Mouse (Mus musculus) midbrain, embryonic 15.5 days (tissue): ENCODE data around the gene Rpa1. TPM values are rescaled to one million over a fixed set of nuclear protein-coding genes. Genes with fewer than 3 reads are reported as not detected.

Source experiments
- ATAC-seq: fragments of 200-750 bp; cut with Nextera tagmentation; replicated peaks from 2 replicates; pipeline ENCODE4 v1.8.0; 2017; ENCODE audit warnings: moderate TSS enrichment
- H3K27ac ChIP-seq: fragments of 300-500 bp; sonication (generic); 2 replicates; pipeline ENCODE4 v1.5.1; 2015; ENCODE audit warnings: mild to moderate bottlenecking, inconsistent platforms
- H3K27me3 ChIP-seq: fragments of 300-500 bp; sonication (generic); replicated peaks from 2 replicates; pipeline ENCODE4 v1.6.1; 2015; ENCODE audit warnings: inconsistent platforms
- H3K36me3 ChIP-seq: fragments of 300-500 bp; sonication (generic); replicated peaks from 2 replicates; pipeline ENCODE4 v1.6.1; 2015; ENCODE audit warnings: inconsistent platforms
- H3K4me1 ChIP-seq: fragments of 300-500 bp; sonication (generic); 2 replicates; pipeline ENCODE4 v1.6.1; 2015; ENCODE audit warnings: inconsistent platforms
- H3K4me2 ChIP-seq: fragments of 300-500 bp; sonication (generic); 2 replicates; pipeline ENCODE4 v1.6.1; 2015; ENCODE audit warnings: inconsistent platforms, mild to moderate bottlenecking, moderate library complexity
- H3K4me3 ChIP-seq: fragments of 300-500 bp; sonication (generic); 2 replicates; pipeline ENCODE4 v1.5.1; 2015; ENCODE audit warnings: mild to moderate bottlenecking, inconsistent platforms
- H3K9ac ChIP-seq: fragments of 300-500 bp; sonication (generic); 2 replicates; pipeline ENCODE4 v1.6.1; 2015; ENCODE audit warnings: mild to moderate bottlenecking, inconsistent platforms
- H3K9me3 ChIP-seq: fragments of 300-500 bp; sonication (generic); 2 replicates; pipeline ENCODE4 v1.6.1; 2016; ENCODE audit warnings: inconsistent platforms
- WGBS: fragments of 180-500 bp; shearing (Covaris S2); methylation state at CpG from one replicate; pipeline ENCODE4 v1.1.7; 2015; ENCODE audit warnings: mixed read lengths; 5-methylcytosine and 5-hydroxymethylcytosine counted together
- polyA plus RNA-seq: library from polyadenylated mRNA; unstranded; fragments of >200 nt; fragmentation: Nextera tagmentation; extraction: Ambion mirVana; gene quantifications from 2 replicates; pipeline ENCODE4 v1.2.1, GENCODE M21; 2015

The Rpa1 gene
- polyA plus RNA-seq, 1 experiment from 2014 or later: 49.6 TPM

- Histone ChIP-seq H3K9me3 (no peaks in the 10 kb centered on the region), H3K27ac (peak overlapping the region; percentile 35), H3K4me1 (peaks cover 53% of the 10 kb centered on the region), H3K4me3 (no peak overlapping the region), H3K36me3 (no peaks in the 10 kb centered on the region), H3K27me3 (no peaks in the 10 kb centered on the region), H3K9ac (no peak overlapping the region), H3K4me2 (no peak overlapping the region)
- 41% methylated on average over 5 of the region's 5 CpGs for WGBS
- no peak for ATAC-seq
Measured at GRCm38 (mm10) chr11:75280435-75281001, 67.6 kb downstream of the Rpa1 start.

- Histone ChIP-seq H3K4me1 (peaks cover 57% of the 10 kb centered on the region), H3K9ac (no peak overlapping the region)
- 51% methylated on average over 5 of the region's 5 CpGs for WGBS
Measured at GRCm38 (mm10) chr11:75280066-75280410, 68.1 kb downstream of the Rpa1 start.

GRCm38 (mm10) chr11:75279342-75280065 is 68.6 kb downstream of the Rpa1 start:
- no peaks in the 10 kb centered on the region for H3K27me3 ChIP-seq
- 6% methylated on average over 16 of the region's 16 CpGs for WGBS
- H3K9me3 ChIP-seq: no peaks in the 10 kb centered on the region
- peaks cover 63% of the 10 kb centered on the region for H3K4me1 ChIP-seq
- H3K36me3 ChIP-seq: no peaks in the 10 kb centered on the region
- no peak overlapping the region for H3K4me3 ChIP-seq
- H3K4me2 ChIP-seq: peak overlapping the region; percentile 30
- no peak overlapping the region for H3K9ac ChIP-seq
- peak overlapping the region; percentile 8; the same call in 1 of the 2 replicates for H3K27ac ChIP-seq
- no peak for ATAC-seq

More at GRCm38 (mm10) chr11:75280066-75280410, 68.1 kb downstream of the Rpa1 start:
- Histone ChIP-seq H3K4me3 (no peak overlapping the region), H3K36me3 (no peaks in the 10 kb centered on the region), H3K4me2 (no peak overlapping the region), H3K27ac (peak overlapping the region; percentile 15; the same call in 1 of the 2 replicates), H3K9me3 (no peaks in the 10 kb centered on the region), H3K27me3 (no peaks in the 10 kb centered on the region)
- no peak for ATAC-seq

GRCm38 (mm10) chr11:75279013-75279341 is 69.1 kb downstream of the Rpa1 start:
- H3K4me3 ChIP-seq: no peak overlapping the region
- WGBS: 12% methylated on average over 4 of the region's 4 CpGs
- H3K9me3 ChIP-seq: no peaks in the 10 kb centered on the region
- peak overlapping the region; percentile 30 for H3K4me2 ChIP-seq
- ATAC-seq: no peak
- peaks cover 66% of the 10 kb centered on the region for H3K4me1 ChIP-seq
- no peaks in the 10 kb centered on the region for H3K36me3 ChIP-seq
- H3K9ac ChIP-seq: no peak overlapping the region
- H3K27ac ChIP-seq: no peak overlapping the region
- H3K27me3 ChIP-seq: no peaks in the 10 kb centered on the region

GRCm38 (mm10) chr11:75278115-75278514 is 70.0 kb downstream of the Rpa1 start:
- no peak for ATAC-seq
- H3K27me3 ChIP-seq: no peaks in the 10 kb centered on the region
- WGBS: 29% methylated on average over 7 of the region's 7 CpGs
- H3K36me3 ChIP-seq: no peaks in the 10 kb centered on the region
- no peaks in the 10 kb centered on the region for H3K9me3 ChIP-seq
- no peak overlapping the region for H3K4me3 ChIP-seq
- H3K9ac ChIP-seq: no peak overlapping the region
- H3K4me1 ChIP-seq: peaks cover 74% of the 10 kb centered on the region
- peak overlapping the region; percentile 27; the same call in 1 of the 2 replicates for H3K27ac ChIP-seq
- H3K4me2 ChIP-seq: no peak overlapping the region

- Histone ChIP-seq H3K4me1 (peaks cover 61% of the 10 kb centered on the region), H3K4me2 (peak overlapping the region; percentile 13; the same call in 1 of the 2 replicates), H3K36me3 (no peaks in the 10 kb centered on the region), H3K9me3 (no peaks in the 10 kb centered on the region), H3K4me3 (no peak overlapping the region), H3K27ac (peak overlapping the region; percentile 54), H3K9ac (no peak overlapping the region), H3K27me3 (no peaks in the 10 kb centered on the region)
- WGBS: 22% methylated on average over 6 of the region's 6 CpGs
- 0 out of 2 replicates have a peak, but pooled peaks have one; percentile 4 for ATAC-seq
Measured at GRCm38 (mm10) chr11:75275035-75275434, 73.1 kb downstream of the Rpa1 start.

- peak overlapping the region; percentile 16; the same call in 1 of the 2 replicates for H3K9ac ChIP-seq
- no peaks in the 10 kb centered on the region for H3K36me3 ChIP-seq
- no peaks in the 10 kb centered on the region for H3K9me3 ChIP-seq
- peak; percentile 74 for ATAC-seq
- peak overlapping the region; percentile 33 for H3K4me2 ChIP-seq
- H3K27me3 ChIP-seq: no peaks in the 10 kb centered on the region
- 10% methylated on average over 8 of the region's 8 CpGs for WGBS
- no peak overlapping the region for H3K4me3 ChIP-seq
- H3K27ac ChIP-seq: peak overlapping the region; percentile 86
- peaks cover 47% of the 10 kb centered on the region for H3K4me1 ChIP-seq
Measured at GRCm38 (mm10) chr11:75273466-75273865, 74.7 kb downstream of the Rpa1 start.

- no peak overlapping the region for H3K9ac ChIP-seq
- H3K4me1 ChIP-seq: peaks cover 50% of the 10 kb centered on the region
- no peak for ATAC-seq
- no peaks in the 10 kb centered on the region for H3K36me3 ChIP-seq
- WGBS: 61% methylated on average over 7 of the region's 7 CpGs
- H3K27me3 ChIP-seq: no peaks in the 10 kb centered on the region
- no peak overlapping the region for H3K4me2 ChIP-seq
- H3K4me3 ChIP-seq: no peak overlapping the region
- no peaks in the 10 kb centered on the region for H3K9me3 ChIP-seq
- no peak overlapping the region for H3K27ac ChIP-seq
Measured at GRCm38 (mm10) chr11:75270985-75271434, 77.1 kb downstream of the Rpa1 start.

GRCm38 (mm10) chr11:75270276-75270984 is 77.7 kb downstream of the Rpa1 start:
- ATAC-seq: no peak
- H3K9ac ChIP-seq: no peak overlapping the region
- no peaks in the 10 kb centered on the region for H3K9me3 ChIP-seq
- peaks cover 49% of the 10 kb centered on the region for H3K4me1 ChIP-seq
- no peak overlapping the region for H3K4me2 ChIP-seq
- no peaks in the 10 kb centered on the region for H3K36me3 ChIP-seq
- H3K4me3 ChIP-seq: no peak overlapping the region
- 57% methylated on average over 8 of the region's 8 CpGs for WGBS
- H3K27ac ChIP-seq: no peak overlapping the region
- H3K27me3 ChIP-seq: no peaks in the 10 kb centered on the region

- Histone ChIP-seq H3K4me2 (no peak overlapping the region), H3K36me3 (no peaks in the 10 kb centered on the region), H3K9ac (no peak overlapping the region), H3K27me3 (no peaks in the 10 kb centered on the region), H3K9me3 (no peaks in the 10 kb centered on the region), H3K4me3 (no peak overlapping the region), H3K27ac (no peak overlapping the region), H3K4me1 (peaks cover 37% of the 10 kb centered on the region)
- no peak for ATAC-seq
- WGBS: 87% methylated on average over 4 of the region's 4 CpGs
Measured at GRCm38 (mm10) chr11:75269213-75269612, 78.9 kb downstream of the Rpa1 start.

GRCm38 (mm10) chr11:75268492-75268891 is 79.6 kb downstream of the Rpa1 start:
- Histone ChIP-seq H3K4me2 (no peak overlapping the region), H3K27me3 (no peaks in the 10 kb centered on the region), H3K27ac (no peak overlapping the region), H3K9ac (no peak overlapping the region), H3K36me3 (no peaks in the 10 kb centered on the region), H3K9me3 (no peaks in the 10 kb centered on the region), H3K4me3 (no peak overlapping the region), H3K4me1 (peaks cover 38% of the 10 kb centered on the region)
- no peak for ATAC-seq
- WGBS: 63% methylated on average over 5 of the region's 5 CpGs

GRCm38 (mm10) chr11:75267826-75268281 is 80.3 kb downstream of the Rpa1 start:
- ATAC-seq: no peak
- peaks cover 38% of the 10 kb centered on the region for H3K4me1 ChIP-seq
- no peaks in the 10 kb centered on the region for H3K27me3 ChIP-seq
- no peaks in the 10 kb centered on the region for H3K9me3 ChIP-seq
- no peak overlapping the region for H3K9ac ChIP-seq
- H3K4me2 ChIP-seq: no peak overlapping the region
- 49% methylated on average over 9 of the region's 9 CpGs for WGBS
- H3K4me3 ChIP-seq: no peak overlapping the region
- 0 out of 2 replicates have a peak overlapping the region, but pooled peaks have one; percentile 37 for H3K27ac ChIP-seq
- H3K36me3 ChIP-seq: no peaks in the 10 kb centered on the region
